Mouse (Mus musculus): Measurements from ENCODE around the gene Hgf. TPM values are rescaled to one million over a fixed set of nuclear protein-coding genes. Genes with fewer than 3 reads are reported as not detected.

Gene Hgf
- polyA plus RNA-seq (2014; fragmentation: Illumina TruSeq; extraction: RNeasy Lipid Tissue Mini Kit (QIAGEN cat#74804); ENCODE audit: low replicate concordance), result 4.7 TPM

GRCm38 (mm10) chr5:16553304-16554047 is at the start of gene Hgf:
Gene Hgf, plus strand, starts transcription at chr5:16553495.

Other genes starting within 250 kb of the Hgf start
- 0.33 TPM for gene Gm28710, start 238.3 kb downstream of the Hgf start, polyA plus RNA-seq (2014; fragmentation: Illumina TruSeq; extraction: RNeasy Lipid Tissue Mini Kit (QIAGEN cat#74804); ENCODE audit: low replicate concordance)

Data from small intestine, adult 10 weeks (tissue).